Mouse (Mus musculus) liver, embryonic 14.5 days (tissue): ENCODE results near the gene Polr1c.

ENCODE experiments used
- CTCF ChIP-seq: IDR thresholded peaks from 2 replicates; pipeline ENCODE4 v1.5.1; 2016; ENCODE audit warnings: antibody characterized with exemption, low read depth, control low read depth
- EP300 ChIP-seq: IDR thresholded peaks from 2 replicates; pipeline ENCODE4 v1.6.1; 2016; ENCODE audit warnings: antibody characterized with exemption, low read depth

DNA sequence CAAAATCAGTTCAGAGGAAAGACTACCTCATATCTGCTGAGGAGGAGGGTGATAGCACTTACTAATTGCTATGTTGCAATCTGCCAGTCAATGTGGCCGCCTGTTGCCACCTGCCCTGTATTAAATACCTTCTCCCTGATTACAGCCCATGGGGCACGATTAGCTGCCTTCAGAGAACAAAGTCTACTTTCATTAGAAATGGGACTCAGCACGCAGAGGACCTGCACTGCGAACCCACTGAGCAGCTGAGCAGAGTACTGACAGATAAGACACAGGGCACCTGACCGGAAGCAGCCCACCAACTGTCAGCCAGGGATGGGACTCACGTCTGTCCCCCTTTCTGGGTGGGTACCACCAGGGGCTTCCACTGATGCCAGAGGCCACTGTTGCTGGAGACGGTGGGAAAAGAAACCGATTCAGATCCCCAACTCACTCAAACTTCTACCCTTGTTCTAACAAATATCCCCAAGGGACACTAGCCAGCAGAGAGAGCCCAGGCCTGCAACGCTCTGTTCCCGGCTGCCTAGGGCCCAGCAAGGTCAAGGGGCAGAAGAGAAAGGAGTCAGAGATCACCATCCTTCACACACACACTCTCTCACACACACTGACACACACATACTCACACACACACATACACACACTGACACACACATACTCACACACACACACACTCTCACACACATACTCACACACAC is 20.3 kb upstream of the Polr1c start:
- TF ChIP-seq CTCF (no peak), EP300 (no peak)
